Mouse (Mus musculus) Patski (cell line): Measurements from ENCODE around the gene S100a11. TPM values are rescaled to one million over a fixed set of nuclear protein-coding genes. Genes with fewer than 3 reads are reported as not detected.

Experiments
- ATAC-seq: fragments of 100-300 bp; one replicate; pipeline ENCODE4 v1.8.0; 2021
- CTCF ChIA-PET: fragments of 350-600 bp; sonication (Branson Sonifier 250); formaldehyde crosslinking; loops from one replicate; lab custom pipeline; 2022; ENCODE audit warnings: inconsistent platforms; lab: Charles Lee
- POLR2A ChIA-PET: fragments of 350-600 bp; sonication (Branson Sonifier 250); formaldehyde crosslinking; loops from one replicate; lab custom pipeline; 2022; ENCODE audit warnings: antibody characterized with exemption, inconsistent platforms; lab: Charles Lee
- DNase-seq: peaks from one replicate; pipeline ENCODE4 v3.0.0-alpha.2; 2011; ENCODE audit warnings: low read depth, low spot score
- H3K27me3 ChIP-seq: fragments of 371-371 bp; one replicate; pipeline ENCODE4 v1.5.1; 2021
- CTCF ChIP-seq: fragments of 100-300 bp; IDR thresholded peaks from one replicate; pipeline ENCODE4 v1.5.1; 2021
- in situ Hi-C: fragments of 300-500 bp; cut with MboI; formaldehyde crosslinking; loops from 3 replicates; pipeline ENCODE4 v1.11.1; 2018; ENCODE audit warnings: low pct_unique_long_range_greater_than_20kb, mixed read lengths
- polyA plus RNA-seq: library from polyadenylated mRNA; unstranded; gene quantifications from one replicate; pipeline ENCODE4 v1.2.3, GENCODE M21; 2021

Gene S100a11
- polyA plus RNA-seq, 1 experiment from 2014 or later = 3,178 TPM

GRCm38 (mm10) chr3:93547099-93547648 is 26.9 kb downstream of the S100a11 start:
- POLR2A ChIA-PET = interaction anchor here (0.5 to 1.4 kb wide), 4 partner anchors 8 to 57 kb away, joined by 3 to 4 read pairs (median 4); partner anchors contain the start of gene S100a10
- CTCF ChIA-PET = interaction anchor here (0.7 to 25.5 kb wide), 15 partner anchors 9 to 186 kb away, joined by 3 to 811 read pairs (median 6); partner anchors contain the start of genes S100a10 and S100a11
- ATAC-seq = peak; percentile 95
- TF ChIP-seq CTCF = peak; percentile 98
- DNase-seq = no peak
- in situ Hi-C loops = loop anchor here (5.0 kb wide), 1 partner anchor 40 kb away; no protein-coding TSS in a partner anchor
- H3K27me3 ChIP-seq = no peaks in the 10 kb centered on the region

- TF ChIP-seq CTCF = no peak
These were observed 27.7 kb downstream of the S100a11 start for GRCm38 (mm10) chr3:93547749-93548540.

GRCm38 (mm10) chr3:93548541-93549266 is 28.4 kb downstream of the S100a11 start:
- TF ChIP-seq CTCF = no peak
- no peak for DNase-seq
- H3K27me3 ChIP-seq = no peaks in the 10 kb centered on the region
- in situ Hi-C loops = loop anchor here (5.0 kb wide), 1 partner anchor 39 kb away; no protein-coding TSS in a partner anchor
- ChIA-PET POLR2A (no interaction called here), CTCF (interaction anchor here (1.2 to 25.5 kb wide), 6 partner anchors 11 to 188 kb away, joined by 3 to 811 read pairs (median 14); partner anchors contain the start of gene S100a11)
- ATAC-seq = no peak

More at GRCm38 (mm10) chr3:93547749-93548540, 27.7 kb downstream of the S100a11 start:
- in situ Hi-C loops = loop anchor here (5.0 kb wide), 1 partner anchor 39 kb away; no protein-coding TSS in a partner anchor
- CTCF ChIA-PET = interaction anchor here (1.0 to 25.5 kb wide), 12 partner anchors 8 to 60 kb away, joined by 3 to 811 read pairs (median 8); partner anchors contain the start of genes S100a10 and S100a11
- H3K27me3 ChIP-seq = no peaks in the 10 kb centered on the region
- POLR2A ChIA-PET = interaction anchor here (1.3 to 1.4 kb wide), 2 partner anchors 7 to 56 kb away, joined by 3 to 4 read pairs; partner anchors contain the start of gene S100a10
- ATAC-seq = no peak
- no peak for DNase-seq

GRCm38 (mm10) chr3:93549986-93550385 is 29.7 kb downstream of the S100a11 start:
- in situ Hi-C loops = loop anchor here (5.0 kb wide), 1 partner anchor 37 kb away; no protein-coding TSS in a partner anchor
- POLR2A ChIA-PET = interaction anchor here (0.8 kb wide), 1 partner anchor 46 kb away, joined by 6 read pairs; no protein-coding TSS in a partner anchor
- no peak for TF ChIP-seq CTCF
- CTCF ChIA-PET = interaction anchor here (1.2 to 25.5 kb wide), 5 partner anchors 10 to 190 kb away, joined by 3 to 811 read pairs (median 6); no protein-coding TSS in a partner anchor
- no peak for DNase-seq
- no peak for ATAC-seq
- no peaks in the 10 kb centered on the region for H3K27me3 ChIP-seq

GRCm38 (mm10) chr3:93551950-93552901 is 31.9 kb downstream of the S100a11 start:
- in situ Hi-C loops = no loop called here
- DNase-seq = no peak
- CTCF ChIA-PET = interaction anchor here (0.6 to 25.5 kb wide), 7 partner anchors 14 to 1113 kb away, joined by 3 to 811 read pairs (median 4); no protein-coding TSS in a partner anchor

GRCm38 (mm10) chr3:93553311-93553710 is 33.0 kb downstream of the S100a11 start:
- ATAC-seq = no peak
- ChIA-PET CTCF (interaction anchor here (1.7 to 25.5 kb wide), 4 partner anchors 12 to 54 kb away, joined by 5 to 811 read pairs (median 12); no protein-coding TSS in a partner anchor), POLR2A (interaction anchor here (1.0 kb wide), 1 partner anchor 50 kb away, joined by 3 read pairs; no protein-coding TSS in a partner anchor)
- no peak for TF ChIP-seq CTCF
- in situ Hi-C loops = no loop called here
- no peak for DNase-seq
- no peaks in the 10 kb centered on the region for H3K27me3 ChIP-seq

More at GRCm38 (mm10) chr3:93551950-93552901, 31.9 kb downstream of the S100a11 start:
- ATAC-seq = no peak
- TF ChIP-seq CTCF = no peak
- H3K27me3 ChIP-seq = no peaks in the 10 kb centered on the region
- POLR2A ChIA-PET = interaction anchor here (1.0 kb wide), 2 partner anchors 24 to 51 kb away, joined by 3 read pairs; no protein-coding TSS in a partner anchor

GRCm38 (mm10) chr3:93553765-93554378 is 33.6 kb downstream of the S100a11 start:
- ATAC-seq (no peak), DNase-seq (no peak)
- no peak for TF ChIP-seq CTCF
- POLR2A ChIA-PET = interaction anchor here (0.8 to 3.0 kb wide), 5 partner anchors 18 to 36 kb away, joined by 3 to 10 read pairs (median 7); partner anchors contain the start of gene S100a11
- CTCF ChIA-PET = interaction anchor here (1.1 to 25.5 kb wide), 6 partner anchors 13 to 54 kb away, joined by 3 to 811 read pairs (median 6); no protein-coding TSS in a partner anchor
- H3K27me3 ChIP-seq = no peaks in the 10 kb centered on the region
- in situ Hi-C loops = no loop called here
